Mouse (Mus musculus): ENCODE measurements at regions not wholly inside any gene's neighbourhood (a gene's known extent, or its start where the extent isn't known, plus 50 kb on each side); places are given as distances from the start of the nearest gene placed in this dataset.

- no peak for DNase-seq (ENCODE audit: low read depth, low spot score)
Measured at GRCm38 (mm10) chr5:39049141-39049540, 172.5 kb upstream of the Clnk start.

GRCm38 (mm10) chr5:39040467-39040866, 163.9 kb upstream of the Clnk start:
- no peak for DNase-seq (ENCODE audit: low read depth, low spot score)

- no peak for DNase-seq (ENCODE audit: low read depth, low spot score)
Measured at GRCm38 (mm10) chr5:39023241-39023640, 146.6 kb upstream of the Clnk start.

GRCm38 (mm10) chr5:39000643-39001042, 124.0 kb upstream of the Clnk start:
- no peak for DNase-seq (ENCODE audit: low read depth, low spot score)

- DNase-seq (ENCODE audit: low read depth, low spot score) = no peak
Measured at GRCm38 (mm10) chr5:38999700-39000099, 123.1 kb upstream of the Clnk start.

- DNase-seq (ENCODE audit: low read depth, low spot score) = no peak
Measured at GRCm38 (mm10) chr5:38972397-38973159, 96.0 kb upstream of the Clnk start.

- DNase-seq (ENCODE audit: low read depth, low spot score) = no peak
Measured at GRCm38 (mm10) chr5:38970497-38970896, 93.9 kb upstream of the Clnk start.

GRCm38 (mm10) chr5:38967010-38967409, 90.4 kb upstream of the Clnk start:
- DNase-seq (ENCODE audit: low read depth, low spot score) = no peak

GRCm38 (mm10) chr5:38964445-38964844, 87.8 kb upstream of the Clnk start:
- DNase-seq (ENCODE audit: low read depth, low spot score) = no peak

GRCm38 (mm10) chr5:38950520-38951288, 74.1 kb upstream of the Clnk start:
- peak; percentile 51 for DNase-seq (ENCODE audit: low read depth, low spot score)

- DNase-seq (ENCODE audit: low read depth, low spot score) = no peak
Measured at GRCm38 (mm10) chr5:38945903-38946686, 69.5 kb upstream of the Clnk start.

GRCm38 (mm10) chr5:38932382-38933079, 55.9 kb upstream of the Clnk start:
- DNase-seq (ENCODE audit: low read depth, low spot score) = no peak

- DNase-seq (ENCODE audit: low read depth, low spot score) = no peak
Measured at GRCm38 (mm10) chr5:38927051-38927450, 50.4 kb upstream of the Clnk start.
